Mouse (Mus musculus): ENCODE measurements around the gene Pdia2. TPM values are rescaled to one million over a fixed set of nuclear protein-coding genes. Genes with fewer than 3 reads are reported as not detected.

The Pdia2 gene
- polyA plus RNA-seq, 1 experiment from 2014 or later, result 1.9 TPM

GRCm38 (mm10) chr17:26225150-26225549 lies 26.3 kb upstream of the Pdia2 start:
- no peaks in the 10 kb centered on the region for H3K9me3 ChIP-seq
- no peaks in the 10 kb centered on the region for H3K4me1 ChIP-seq
- WGBS, result 89% methylated on average over 12 of the region's 12 CpGs
- no peak for DNase-seq (ENCODE audit: extremely low spot score, low spot score)
- H3K4me3 ChIP-seq, result no peak overlapping the region
- no peak overlapping the region for H3K27ac ChIP-seq
- no peaks in the 10 kb centered on the region for H3K36me3 ChIP-seq (replicated peaks)
- no peaks in the 10 kb centered on the region for H3K27me3 ChIP-seq (ENCODE audit: poor library complexity, severe bottlenecking)

- Histone ChIP-seq H3K27ac (no peak overlapping the region), H3K4me1 (no peaks in the 10 kb centered on the region), H3K4me3 (no peak overlapping the region), H3K36me3 (replicated peaks) (peaks cover 4% of the 10 kb centered on the region), H3K27me3 (ENCODE audit: poor library complexity, severe bottlenecking) (no peaks in the 10 kb centered on the region), H3K9me3 (no peaks in the 10 kb centered on the region)
- 73% methylated on average over 2 of the region's 2 CpGs for WGBS
- DNase-seq (ENCODE audit: extremely low spot score, low spot score), result no peak
Observed at GRCm38 (mm10) chr17:26221508-26221907, 22.6 kb upstream of the Pdia2 start.

GRCm38 (mm10) chr17:26212681-26213080 lies 13.8 kb upstream of the Pdia2 start:
- Histone ChIP-seq H3K36me3 (replicated peaks) (peaks cover 6% of the 10 kb centered on the region), H3K9me3 (no peaks in the 10 kb centered on the region), H3K27ac (no peak overlapping the region), H3K27me3 (ENCODE audit: poor library complexity, severe bottlenecking) (no peaks in the 10 kb centered on the region), H3K4me3 (no peak overlapping the region), H3K4me1 (no peaks in the 10 kb centered on the region)
- no peak for DNase-seq (ENCODE audit: extremely low spot score, low spot score)
- 89% methylated on average over 11 of the region's 11 CpGs for WGBS

GRCm38 (mm10) chr17:26212241-26212640 lies 13.4 kb upstream of the Pdia2 start:
- DNase-seq (ENCODE audit: extremely low spot score, low spot score), result no peak
- 88% methylated on average over 7 of the region's 7 CpGs for WGBS
- no peaks in the 10 kb centered on the region for H3K9me3 ChIP-seq

GRCm38 (mm10) chr17:26207686-26208085 lies 8.8 kb upstream of the Pdia2 start, which contains the start of gene Arhgdig:
Gene Arhgdig (minus strand): TSS chr17:26207786.
- Histone ChIP-seq H3K4me3 (no peak within 1 kb of the TSS), H3K4me1 (peaks cover 26% of the 10 kb centered on the region), H3K9me3 (no peaks in the 10 kb centered on the region), H3K36me3 (replicated peaks) (no peaks in the 10 kb centered on the region), H3K27me3 (ENCODE audit: poor library complexity, severe bottlenecking) (peaks cover 37% of the 10 kb centered on the region), H3K27ac (no peak within 1 kb of the TSS)
- DNase-seq (ENCODE audit: extremely low spot score, low spot score), result no peak
- WGBS, result 93% methylated on average over 12 of the region's 12 CpGs

More at GRCm38 (mm10) chr17:26212241-26212640, 13.4 kb upstream of the Pdia2 start:
- Histone ChIP-seq H3K4me1 (no peaks in the 10 kb centered on the region), H3K27me3 (ENCODE audit: poor library complexity, severe bottlenecking) (no peaks in the 10 kb centered on the region; the same call in 1 of the 2 replicates), H3K4me3 (no peak overlapping the region), H3K27ac (no peak overlapping the region), H3K36me3 (replicated peaks) (peaks cover 6% of the 10 kb centered on the region; the same call in 1 of the 2 replicates)

GRCm38 (mm10) chr17:26206392-26206791 lies 7.5 kb upstream of the Pdia2 start:
- Histone ChIP-seq H3K27ac (no peak overlapping the region), H3K4me1 (peaks cover 39% of the 10 kb centered on the region), H3K27me3 (ENCODE audit: poor library complexity, severe bottlenecking) (peaks cover 50% of the 10 kb centered on the region), H3K36me3 (replicated peaks) (no peaks in the 10 kb centered on the region), H3K4me3 (no peak overlapping the region), H3K9me3 (no peaks in the 10 kb centered on the region)
- 60% methylated on average over 1 of the region's 1 CpGs for WGBS
- DNase-seq (ENCODE audit: extremely low spot score, low spot score), result no peak

- Histone ChIP-seq H3K27me3 (ENCODE audit: poor library complexity, severe bottlenecking) (peaks cover 67% of the 10 kb centered on the region), H3K36me3 (replicated peaks) (no peaks in the 10 kb centered on the region), H3K4me3 (no peak overlapping the region), H3K4me1 (peaks cover 50% of the 10 kb centered on the region), H3K27ac (no peak overlapping the region), H3K9me3 (no peaks in the 10 kb centered on the region)
- WGBS, result 27% methylated on average over 11 of the region's 11 CpGs
- DNase-seq (ENCODE audit: extremely low spot score, low spot score), result no peak
Observed at GRCm38 (mm10) chr17:26204766-26205165, 5.9 kb upstream of the Pdia2 start.

- peak overlapping the region; percentile 52 for H3K4me3 ChIP-seq
- peaks cover 80% of the 10 kb centered on the region for H3K27me3 ChIP-seq (ENCODE audit: poor library complexity, severe bottlenecking)
- peaks cover 50% of the 10 kb centered on the region for H3K4me1 ChIP-seq
- no peak overlapping the region for H3K27ac ChIP-seq
- H3K36me3 ChIP-seq (replicated peaks), result no peaks in the 10 kb centered on the region
- H3K9me3 ChIP-seq, result no peaks in the 10 kb centered on the region
- WGBS, result 1% methylated on average over 30 of the region's 30 CpGs
- DNase-seq (ENCODE audit: extremely low spot score, low spot score), result no peak
Observed at GRCm38 (mm10) chr17:26203321-26203811, 4.5 kb upstream of the Pdia2 start.

GRCm38 (mm10) chr17:26202737-26203136 lies 3.9 kb upstream of the Pdia2 start, which contains the start of gene Rgs11:
Gene Rgs11 (plus strand): TSS chr17:26202951.
- peak within 1 kb of the TSS; percentile 52 for H3K4me3 ChIP-seq
- no peaks in the 10 kb centered on the region for H3K9me3 ChIP-seq
- H3K36me3 ChIP-seq (replicated peaks), result peaks cover 5% of the 10 kb centered on the region
- peaks cover 50% of the 10 kb centered on the region for H3K4me1 ChIP-seq
- DNase-seq (ENCODE audit: extremely low spot score, low spot score), result peak; percentile 22
- 0 out of 2 replicates have a peak within 1 kb of the TSS, but pooled peaks have one; percentile 12 for H3K27ac ChIP-seq
- WGBS, result 2% methylated on average over 22 of the region's 22 CpGs
- peaks cover 80% of the 10 kb centered on the region for H3K27me3 ChIP-seq (ENCODE audit: poor library complexity, severe bottlenecking)

- Histone ChIP-seq H3K9me3 (no peaks in the 10 kb centered on the region), H3K4me3 (no peak overlapping the region), H3K27ac (no peak overlapping the region), H3K27me3 (ENCODE audit: poor library complexity, severe bottlenecking) (peaks cover 80% of the 10 kb centered on the region), H3K36me3 (replicated peaks) (peaks cover 12% of the 10 kb centered on the region), H3K4me1 (peaks cover 50% of the 10 kb centered on the region)
- DNase-seq (ENCODE audit: extremely low spot score, low spot score), result no peak
Observed at GRCm38 (mm10) chr17:26201998-26202397, 3.1 kb upstream of the Pdia2 start.

GRCm38 (mm10) chr17:26200831-26201705 lies 2.2 kb upstream of the Pdia2 start:
- Histone ChIP-seq H3K27ac (peak overlapping the region; percentile 79), H3K36me3 (replicated peaks) (peaks cover 21% of the 10 kb centered on the region), H3K27me3 (ENCODE audit: poor library complexity, severe bottlenecking) (peaks cover 76% of the 10 kb centered on the region), H3K4me1 (peaks cover 50% of the 10 kb centered on the region), H3K9me3 (no peaks in the 10 kb centered on the region), H3K4me3 (peak overlapping the region; percentile 68)
- under 1% methylated on average over 92 of the region's 92 CpGs for WGBS
- DNase-seq (ENCODE audit: extremely low spot score, low spot score), result peak; percentile 35

GRCm38 (mm10) chr17:26192481-26193190 lies 6.3 kb downstream of the Pdia2 start:
- Histone ChIP-seq H3K4me1 (no peaks in the 10 kb centered on the region), H3K4me3 (no peak overlapping the region), H3K27ac (no peak overlapping the region), H3K36me3 (replicated peaks) (peaks cover 100% of the 10 kb centered on the region), H3K27me3 (ENCODE audit: poor library complexity, severe bottlenecking) (no peaks in the 10 kb centered on the region), H3K9me3 (no peaks in the 10 kb centered on the region)
- DNase-seq (ENCODE audit: extremely low spot score, low spot score), result no peak
- WGBS, result 95% methylated on average over 15 of the region's 15 CpGs

Data from forebrain, embryonic 10.5 days (tissue).